Mouse (Mus musculus) T-cell, adult 2 months (primary cell): ENCODE measurements around the gene Olfr1335.
"Not testable (repeated sequence)": the region's sequence is repeated elsewhere in the genome, so short reads cannot be mapped to it uniquely, and the experiment has no call there.

Experiments
- DNase-seq: peaks from one replicate; pipeline ENCODE4 v3.0.0; 2022; ENCODE audit warnings: low spot score

Olfr1335 gene

DNA sequence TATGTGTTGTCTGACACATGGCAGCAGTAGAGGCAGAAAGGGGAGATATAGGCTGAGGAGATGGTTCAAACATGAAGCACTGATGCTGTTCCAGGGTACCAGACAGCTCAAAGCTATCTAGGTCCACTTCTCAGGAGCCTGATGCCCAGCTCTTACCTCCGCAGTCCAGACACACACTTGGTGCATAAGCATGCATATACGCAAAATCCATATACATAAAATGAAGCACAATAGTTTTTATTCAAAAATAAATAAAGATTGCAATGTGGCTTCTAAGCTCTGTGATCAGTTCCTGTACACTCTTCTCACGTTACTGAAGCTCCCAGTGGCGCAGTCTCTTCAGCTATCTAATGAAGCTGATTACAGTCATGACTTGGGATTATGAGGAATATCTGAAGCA lies at the start of gene Olfr1335:
Gene Olfr1335, minus strand, starts transcription at position 101 of the 400 bp plus-strand sequence.
- no peak for DNase-seq

DNA sequence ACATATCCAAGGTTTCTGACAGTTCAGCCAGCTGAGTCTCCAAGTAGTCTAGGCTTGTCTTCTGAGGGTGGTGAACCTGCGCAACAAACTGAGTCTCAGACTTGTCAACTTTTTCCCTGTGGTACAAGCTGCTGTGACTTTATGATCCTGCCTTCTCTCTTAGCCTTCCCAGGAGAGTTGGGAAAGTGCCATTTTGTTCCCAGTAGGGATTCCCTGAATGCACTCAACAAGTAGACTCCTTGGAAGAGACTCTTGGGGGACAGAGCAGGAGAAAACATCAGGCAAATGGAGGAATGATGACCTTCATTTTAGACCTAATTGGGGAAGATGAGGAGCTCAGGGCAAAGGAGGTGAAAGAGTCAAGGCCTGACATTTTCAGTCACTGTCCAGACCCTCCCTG lies 26.4 kb upstream of the Olfr1335 start, which contains the start of gene Olfr1333:
Gene Olfr1333, minus strand, starts transcription at position 101 of the 400 bp plus-strand sequence.
- no peak for DNase-seq

DNA sequence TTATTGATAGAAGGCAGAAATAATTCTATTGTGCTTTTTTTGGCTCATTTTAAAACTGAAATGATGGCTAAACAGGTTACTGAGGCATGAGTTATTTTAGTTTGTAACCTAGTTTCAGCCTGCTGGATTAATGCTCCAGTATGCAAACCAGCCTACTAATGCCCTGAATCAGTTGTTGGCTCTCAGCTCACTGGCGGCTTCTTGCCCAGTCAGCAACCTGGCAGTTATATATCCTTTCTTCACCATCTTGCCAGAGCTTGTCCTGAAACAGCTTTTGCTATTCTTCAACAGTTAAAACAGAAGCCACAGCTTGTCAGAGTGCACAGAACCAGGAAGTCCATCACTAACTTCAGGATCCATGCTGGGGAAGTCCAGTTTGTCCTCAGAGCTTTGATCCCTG lies 9.2 kb upstream of the Olfr1335 start:
- no peak for DNase-seq

DNA sequence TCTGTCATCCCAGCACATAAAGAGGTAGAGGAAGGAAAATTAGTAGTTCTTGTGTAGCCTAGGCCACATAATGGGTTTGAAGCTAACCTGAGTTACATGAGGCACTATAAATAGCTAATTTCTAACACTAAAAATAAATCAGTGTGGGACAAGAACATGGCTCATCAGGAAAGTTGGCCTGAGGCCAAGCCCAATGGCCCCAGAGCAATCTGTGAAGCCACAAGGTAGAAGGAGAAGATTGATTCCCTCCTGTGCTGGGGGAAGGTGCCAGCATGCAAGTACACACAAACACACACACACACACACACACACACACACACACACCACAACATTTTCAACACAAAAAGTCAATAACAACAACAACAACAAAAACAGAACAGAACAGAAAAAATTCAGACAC lies 16.9 kb downstream of the Olfr1335 start:
- not testable (repeated sequence) for DNase-seq

DNA sequence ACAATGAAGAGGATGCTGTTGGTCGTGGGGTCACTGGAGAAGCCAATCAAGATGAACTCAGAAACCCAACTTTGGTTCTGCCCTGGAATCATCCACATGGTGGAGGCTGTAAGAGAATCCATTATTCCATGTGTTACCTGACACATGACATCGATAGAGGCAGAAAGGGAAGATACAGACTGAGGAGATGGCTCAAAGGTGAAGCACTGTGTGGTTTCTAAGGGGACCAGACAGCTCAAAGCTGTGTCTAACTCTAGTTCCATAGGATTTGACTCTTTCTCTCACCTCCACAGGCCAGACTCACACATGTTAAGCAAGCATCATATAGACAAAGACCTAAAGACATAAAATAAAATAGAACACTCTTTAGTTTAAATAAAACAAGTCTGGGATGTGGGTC lies 27.3 kb downstream of the Olfr1335 start, which contains the start of gene Olfr1337:
Gene Olfr1337, minus strand, starts transcription at position 101 of the 400 bp plus-strand sequence.
- DNase-seq: no peak
